ENCODE assay signal across 21 mouse cellular contexts in the genomic region with DNA sequence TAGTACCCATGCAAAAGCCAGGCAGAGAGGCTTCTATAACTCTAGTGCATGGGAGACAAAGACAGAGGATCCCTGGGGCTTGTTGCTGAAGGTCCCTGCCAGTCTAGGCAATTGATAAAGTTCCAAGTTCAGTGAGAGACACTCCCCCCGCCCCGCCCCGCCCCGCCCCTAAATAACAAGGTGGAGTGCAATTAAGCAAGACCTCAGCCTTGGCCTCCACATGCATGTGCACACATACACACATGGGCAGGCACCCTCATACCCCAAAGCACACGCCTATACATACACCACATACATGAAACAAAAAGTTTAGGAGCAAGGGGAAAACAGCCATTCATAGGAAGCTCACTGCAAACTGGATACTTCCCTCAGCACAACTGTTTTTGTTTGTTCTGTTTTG.
DNase-seq lines count a peak whose midpoint lies in the region; ATAC-seq lines count a peak whose summit lies in the region.
"Had no signal": no experiment of that assay in that cellular context is flagged by ENCODE, and none has a peak within 500 bp of the region (broad histone marks: within the 10 kb centered on the region; RNA-seq: fewer than 3 reads in every experiment).

No protein-coding gene starts in this region.

- H3K36me3 ChIP-seq in heart, embryonic 15.5 days, result peaks cover 3% of the 10 kb centered on the region; the same call in 1 of the 2 replicates
- no peaks in the 10 kb centered on the region for H3K36me3 ChIP-seq in intestine, embryonic 15.5 days
- H3K36me3 ChIP-seq in intestine, embryonic 16.5 days (ENCODE audit: control insufficient read depth, insufficient read depth, low read length), result 0 out of 2 replicates have a peak, but pooled peaks cover 2% of the 10 kb centered on the region
- H3K36me3 ChIP-seq in limb, embryonic 13.5 days, result no peaks in the 10 kb centered on the region
- H3K36me3 ChIP-seq: embryonic facial prominence, embryonic 12.5 days; hindbrain, embryonic 10.5 days; hindbrain, embryonic 15.5 days; lung, embryonic 15.5 days; midbrain, embryonic 10.5 days; midbrain, embryonic 15.5 days had no signal

- peak overlapping the region; percentile 65; the same call in 1 of the 2 replicates for H3K27ac ChIP-seq in heart, embryonic 15.5 days
- H3K27ac ChIP-seq in intestine, embryonic 15.5 days, result no peak overlapping the region
- H3K27ac ChIP-seq in intestine, embryonic 16.5 days (ENCODE audit: low read length), result peak overlapping the region; percentile 30
- H3K27ac ChIP-seq in limb, embryonic 13.5 days, result no peak overlapping the region
- H3K27ac ChIP-seq: embryonic facial prominence, embryonic 12.5 days; hindbrain, embryonic 10.5 days; hindbrain, embryonic 15.5 days; liver, embryonic 14.5 days; lung, embryonic 15.5 days; midbrain, embryonic 10.5 days; midbrain, embryonic 15.5 days had no signal

- H3K9ac ChIP-seq in heart, embryonic 15.5 days, result no peak overlapping the region
- no peak overlapping the region for H3K9ac ChIP-seq in intestine, embryonic 15.5 days
- no peak overlapping the region for H3K9ac ChIP-seq in intestine, embryonic 16.5 days (ENCODE audit: low read depth, low read length)
- H3K9ac ChIP-seq in limb, embryonic 13.5 days, result no peak overlapping the region
- H3K9ac ChIP-seq: embryonic facial prominence, embryonic 12.5 days; hindbrain, embryonic 15.5 days; liver, embryonic 14.5 days; lung, embryonic 15.5 days; midbrain, embryonic 15.5 days had no signal

- peaks cover 21% of the 10 kb centered on the region for H3K4me1 ChIP-seq in heart, embryonic 15.5 days (replicated peaks)
- no peaks in the 10 kb centered on the region; the same call in 1 of the 2 replicates for H3K4me1 ChIP-seq in intestine, embryonic 15.5 days (replicated peaks)
- H3K4me1 ChIP-seq in intestine, embryonic 16.5 days (ENCODE audit: control insufficient read depth, insufficient read depth, low read length), result peaks cover 7% of the 10 kb centered on the region; the same call in 1 of the 2 replicates
- peaks cover 16% of the 10 kb centered on the region for H3K4me1 ChIP-seq in limb, embryonic 13.5 days
- H3K4me1 ChIP-seq: hindbrain, embryonic 10.5 days; lung, embryonic 15.5 days; midbrain, embryonic 10.5 days; midbrain, embryonic 15.5 days had no signal

- 89% methylated on average over 5 of the region's 5 CpGs for WGBS in heart, embryonic 15.5 days
- WGBS in intestine, embryonic 15.5 days, result 77% methylated on average over 5 of the region's 5 CpGs
- 79% methylated on average over 5 of the region's 5 CpGs for WGBS in intestine, embryonic 16.5 days
- 79% methylated on average over 5 of the region's 5 CpGs for WGBS in limb, embryonic 13.5 days

- H3K27me3 ChIP-seq in heart, embryonic 15.5 days, result no peaks in the 10 kb centered on the region
- no peaks in the 10 kb centered on the region for H3K27me3 ChIP-seq in intestine, embryonic 15.5 days (replicated peaks)
- no peaks in the 10 kb centered on the region for H3K27me3 ChIP-seq in intestine, embryonic 16.5 days (replicated peaks; ENCODE audit: control insufficient read depth, insufficient read depth, low read length)
- H3K27me3 ChIP-seq in limb, embryonic 13.5 days, result no peaks in the 10 kb centered on the region
- H3K27me3 ChIP-seq: embryonic facial prominence, embryonic 12.5 days; hindbrain, embryonic 15.5 days; lung, embryonic 15.5 days; midbrain, embryonic 15.5 days had no signal

- ATAC-seq in heart, embryonic 15.5 days (replicated peaks; ENCODE audit: insufficient number of reproducible peaks, insufficient read depth, low FRiP score, low read depth), result no peak
- ATAC-seq in intestine, embryonic 15.5 days, result peak; percentile 86
- peak; percentile 91 for ATAC-seq in intestine, embryonic 16.5 days
- no peak for ATAC-seq in limb, embryonic 13.5 days (ENCODE audit: low FRiP score, low read depth)
- ATAC-seq: forebrain, embryonic 14.5 days; midbrain, embryonic 15.5 days had no signal

- no peak overlapping the region for H3K4me3 ChIP-seq in heart, embryonic 15.5 days
- H3K4me3 ChIP-seq in intestine, embryonic 15.5 days (replicated peaks), result no peak overlapping the region
- H3K4me3 ChIP-seq in intestine, embryonic 16.5 days (ENCODE audit: low read length), result no peak overlapping the region
- no peak overlapping the region for H3K4me3 ChIP-seq in limb, embryonic 13.5 days
- H3K4me3 ChIP-seq: embryonic facial prominence, embryonic 12.5 days; hindbrain, embryonic 10.5 days; hindbrain, embryonic 15.5 days; lung, embryonic 15.5 days; midbrain, embryonic 10.5 days; midbrain, embryonic 15.5 days had no signal

- H3K9me3 ChIP-seq in heart, embryonic 15.5 days (replicated peaks), result no peaks in the 10 kb centered on the region
- H3K9me3 ChIP-seq in intestine, embryonic 15.5 days, result no peaks in the 10 kb centered on the region
- no peaks in the 10 kb centered on the region for H3K9me3 ChIP-seq in intestine, embryonic 16.5 days (ENCODE audit: control insufficient read depth, low read length)
- H3K9me3 ChIP-seq in limb, embryonic 13.5 days, result 0 out of 2 replicates have a peak, but pooled peaks cover 3% of the 10 kb centered on the region
- H3K9me3 ChIP-seq: embryonic facial prominence, embryonic 12.5 days; hindbrain, embryonic 10.5 days; hindbrain, embryonic 15.5 days; lung, embryonic 15.5 days; midbrain, embryonic 10.5 days; midbrain, embryonic 15.5 days had no signal

- DNase-seq in heart, adult 11 months, result no peak
- DNase-seq in thymus, postnatal 4 days, result no peak
- DNase-seq: adrenal gland, postnatal 25 days; B cell, adult 2 months; cerebellum, adult 11-12 months; cerebellum, adult 9-11 months; left cerebral cortex, postnatal 4 days; spleen, adult 18-20 months; thymus, postnatal 25 days had no signal

- H3K4me2 ChIP-seq in heart, embryonic 15.5 days, result no peak overlapping the region
- H3K4me2 ChIP-seq in intestine, embryonic 15.5 days (replicated peaks), result no peak overlapping the region
- H3K4me2 ChIP-seq in intestine, embryonic 16.5 days (ENCODE audit: low read depth, low read length), result no peak overlapping the region
- H3K4me2 ChIP-seq in limb, embryonic 13.5 days (replicated peaks), result 0 out of 2 replicates have a peak overlapping the region, but pooled peaks have one; percentile 4
- H3K4me2 ChIP-seq: embryonic facial prominence, embryonic 12.5 days; hindbrain, embryonic 15.5 days; lung, embryonic 15.5 days; midbrain, embryonic 15.5 days had no signal

Comparison
In these comparisons a context has a peak if more than half of its experiments do, and no peak if none do; other contexts are left out.
1. H3K27ac ChIP-seq: peak in heart, embryonic 15.5 days (single experiment) and intestine, embryonic 16.5 days (single experiment); none in intestine, embryonic 15.5 days (single experiment) and limb, embryonic 13.5 days (single experiment).
2. ATAC-seq: peak in intestine, embryonic 15.5 days (single experiment) and intestine, embryonic 16.5 days (single experiment); none in heart, embryonic 15.5 days (single experiment) and limb, embryonic 13.5 days (single experiment).